Mouse (Mus musculus) natural killer cell, adult 2 months (primary cell): ENCODE measurements around the gene Msi1.

Source experiments
- DNase-seq, 2 experiments: peaks; one replicate each; pipeline ENCODE4 v3.0.0; 2022; ENCODE audit warnings: low spot score in 2 of 2

The Msi1 gene

DNA sequence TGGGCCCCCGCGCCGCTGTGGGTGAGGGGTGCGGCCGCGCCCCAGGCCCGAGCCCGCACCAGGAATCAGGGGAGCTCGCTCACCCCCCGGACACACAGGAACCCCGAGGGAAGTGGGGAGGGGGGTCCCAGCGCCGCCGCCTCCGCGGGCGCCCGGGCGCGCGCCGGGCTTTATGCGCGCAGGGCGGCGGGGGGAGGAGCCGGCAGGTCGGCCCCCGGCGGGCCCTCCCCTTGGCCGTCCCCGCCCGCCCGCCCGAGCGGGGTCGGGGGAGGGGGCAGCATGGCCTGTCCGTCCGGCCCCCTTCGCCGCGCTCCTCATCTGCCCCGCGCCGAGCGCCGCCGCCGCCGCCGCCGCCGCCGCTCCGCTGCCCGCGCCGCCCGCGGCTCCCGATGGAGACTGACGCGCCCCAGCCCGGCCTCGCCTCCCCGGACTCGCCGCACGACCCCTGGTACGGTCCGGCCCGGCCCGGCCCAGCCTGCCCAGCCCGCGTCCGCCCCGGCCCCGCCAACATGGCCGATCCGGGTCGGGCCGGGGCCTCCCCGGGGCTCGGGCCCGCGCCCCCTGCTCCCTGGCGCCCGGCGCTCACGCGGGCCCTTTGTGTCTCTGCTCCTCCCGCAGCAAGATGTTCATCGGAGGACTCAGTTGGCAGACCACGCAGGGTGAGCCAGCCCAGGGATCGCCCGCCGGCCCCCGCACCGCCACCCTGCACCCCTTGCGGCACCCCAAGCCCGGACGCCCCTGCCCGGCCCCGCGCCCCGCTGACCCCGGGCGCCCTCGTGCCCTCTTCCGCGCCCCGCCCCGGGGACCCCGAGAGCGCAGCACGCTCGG lies at the start of gene Msi1:
Gene Msi1, plus strand, starts transcription at position 241 of the 828 bp plus-strand sequence.
- DNase-seq = no peak

DNA sequence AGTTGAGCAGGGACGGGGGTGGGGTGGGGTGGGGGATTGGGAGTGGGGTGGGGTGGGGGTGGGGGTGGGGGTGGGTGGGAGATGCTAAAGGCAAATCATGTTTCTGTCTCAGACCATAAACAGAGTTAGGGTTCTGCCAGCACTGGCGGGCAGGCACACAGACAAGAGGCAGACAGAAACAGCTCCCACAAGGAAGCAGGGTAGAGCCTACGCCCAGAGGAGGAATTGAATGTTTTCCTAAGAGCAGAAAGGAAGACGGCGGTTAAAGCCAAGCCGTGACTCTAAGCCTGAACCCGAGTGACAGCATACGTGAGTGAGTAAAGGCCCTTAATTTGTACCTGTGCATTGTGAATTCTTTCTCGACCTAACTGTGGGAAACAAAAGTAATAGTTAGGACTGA lies 37.5 kb upstream of the Msi1 start:
- DNase-seq = no peak

DNA sequence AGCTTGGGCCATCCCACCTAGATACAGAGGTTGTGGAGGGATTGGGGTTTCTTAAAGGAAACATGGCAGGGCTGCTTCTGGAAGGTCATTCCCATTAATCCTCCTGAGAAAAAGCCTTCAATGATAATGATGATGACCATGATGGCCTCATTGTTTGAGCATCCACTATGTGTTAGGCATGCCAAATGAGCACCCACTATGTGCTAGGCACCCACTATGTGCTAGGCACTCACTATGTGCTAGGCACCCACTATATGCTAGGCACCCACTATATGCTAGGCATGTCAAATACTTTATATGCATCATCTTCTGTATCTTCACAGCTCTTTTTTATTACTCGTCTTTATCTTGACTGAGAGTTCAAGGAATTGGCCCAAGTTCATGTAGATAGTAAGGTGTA lies 36.4 kb upstream of the Msi1 start:
- no peak for DNase-seq

DNA sequence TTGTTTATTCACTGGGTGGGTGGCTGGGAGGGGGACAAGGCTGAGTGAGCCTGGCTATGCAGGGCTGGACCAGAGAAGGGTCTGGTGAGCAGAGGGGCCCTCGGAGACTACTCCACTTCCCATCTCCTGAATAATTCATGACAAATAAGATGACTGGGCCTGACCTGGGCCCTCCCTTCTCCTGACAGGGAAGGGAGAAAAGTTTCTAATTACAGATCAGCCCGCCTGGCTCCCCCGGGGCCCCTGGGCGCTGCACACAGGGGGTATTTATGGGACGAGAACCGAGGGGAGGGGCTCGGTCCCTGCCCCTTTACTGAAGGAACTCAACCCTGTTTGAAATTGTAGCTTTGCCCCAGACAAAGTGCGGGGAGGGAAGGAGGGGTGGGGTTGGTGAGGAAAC lies 35.2 kb upstream of the Msi1 start:
- no peak for DNase-seq

DNA sequence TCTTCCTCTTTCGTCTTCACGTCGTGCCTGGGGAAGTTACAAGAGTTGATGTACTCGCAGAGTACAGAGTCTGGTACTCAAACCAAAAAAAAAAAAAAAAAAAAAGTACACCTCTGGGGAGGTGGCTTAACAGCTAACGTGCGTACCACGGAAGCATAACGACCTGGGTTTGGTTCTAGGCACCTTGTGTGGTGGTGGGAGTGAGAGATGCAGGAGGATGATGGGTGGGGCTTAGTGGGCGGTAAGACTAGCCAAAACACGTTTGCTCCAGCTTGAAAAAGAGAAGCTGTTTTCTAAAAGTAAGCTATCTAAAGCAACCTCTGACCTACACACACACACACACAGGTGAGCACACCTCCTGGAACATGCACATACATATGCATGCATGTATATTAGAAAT lies 34.6 kb upstream of the Msi1 start:
- DNase-seq = no peak

DNA sequence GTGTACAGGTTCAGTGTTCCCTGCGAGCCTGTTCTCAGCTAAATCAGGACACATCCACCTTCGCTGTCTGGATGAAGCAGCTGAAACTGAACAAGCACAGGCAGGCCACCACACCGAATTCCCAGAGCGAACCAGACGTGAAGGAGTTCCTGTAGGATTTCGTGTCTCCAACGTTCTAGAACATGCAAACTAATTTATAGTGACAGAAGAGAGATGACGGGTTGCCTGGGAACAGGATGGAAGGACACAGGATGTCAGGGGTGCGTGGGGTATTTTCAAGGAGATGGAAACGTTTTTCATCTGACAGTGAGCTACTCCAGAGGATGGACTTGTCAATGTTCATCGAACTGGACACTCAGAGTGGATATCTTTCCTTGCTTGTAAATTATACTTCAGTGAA lies 32.7 kb upstream of the Msi1 start:
- DNase-seq = no peak

DNA sequence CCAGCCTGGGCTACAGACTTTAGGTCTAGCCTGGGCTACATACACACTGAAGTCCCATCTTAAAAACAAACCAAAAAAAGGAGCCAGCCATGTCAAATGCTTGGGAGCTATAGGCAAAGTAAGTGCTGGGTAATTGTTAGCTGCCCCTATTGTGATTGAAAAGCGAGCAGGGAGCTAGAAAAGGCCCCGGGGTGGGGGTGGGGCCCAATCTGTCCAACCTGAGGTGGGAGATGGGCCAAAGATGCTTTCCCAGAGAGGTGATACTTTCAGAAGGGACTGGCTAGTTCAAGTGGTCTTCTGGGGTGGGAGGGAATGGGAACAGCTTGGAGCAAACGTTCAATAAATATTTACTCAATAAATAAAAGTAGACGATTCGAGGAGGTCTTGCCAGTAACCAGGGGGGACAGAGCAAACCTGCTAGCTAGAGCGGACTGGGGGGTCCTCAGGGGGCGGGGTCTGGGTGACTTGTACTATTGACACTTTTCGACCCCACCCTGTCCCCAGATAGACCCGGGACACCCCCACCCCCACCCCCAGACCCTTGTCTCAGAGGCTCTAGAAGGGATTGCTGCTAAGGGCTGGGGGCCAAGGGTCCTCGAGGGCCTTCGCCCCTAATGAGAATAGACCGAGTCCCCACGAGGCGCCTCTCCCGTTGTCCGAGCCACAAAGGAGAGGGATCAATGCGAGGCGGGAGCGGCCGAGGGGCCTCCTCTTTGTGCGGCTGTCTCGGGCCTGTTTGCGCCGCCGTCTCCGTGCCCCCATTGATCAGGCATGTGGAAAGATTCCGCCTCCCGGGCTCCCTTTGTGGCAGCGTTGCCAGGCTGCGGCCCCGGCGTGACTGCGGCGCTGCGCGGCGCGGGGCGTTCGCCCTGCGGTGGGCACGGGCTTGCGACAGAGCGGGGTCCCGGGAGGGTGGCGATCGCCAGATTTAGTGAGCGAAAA lies 31.3 kb upstream of the Msi1 start:
- DNase-seq = no peak

DNA sequence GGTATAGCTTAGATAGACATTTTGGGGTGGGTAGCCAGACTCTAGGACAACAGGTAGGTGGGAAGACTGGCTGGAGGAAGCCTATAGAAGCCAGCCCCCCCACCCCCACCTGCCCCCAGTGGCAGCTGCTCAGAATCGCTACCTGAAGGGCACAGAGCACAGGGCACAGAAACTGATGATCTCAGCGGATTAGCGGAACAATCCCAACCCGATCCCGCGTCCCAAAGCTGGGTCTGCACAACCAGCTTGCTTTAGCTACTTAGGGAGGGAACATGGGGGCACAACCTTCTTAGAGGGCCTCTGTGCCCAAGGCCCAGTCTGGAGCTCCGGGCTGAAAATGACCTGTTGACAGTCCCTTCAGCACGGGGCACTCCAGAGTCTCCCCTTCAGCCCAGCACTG lies 27.3 kb upstream of the Msi1 start:
- DNase-seq = no peak

DNA sequence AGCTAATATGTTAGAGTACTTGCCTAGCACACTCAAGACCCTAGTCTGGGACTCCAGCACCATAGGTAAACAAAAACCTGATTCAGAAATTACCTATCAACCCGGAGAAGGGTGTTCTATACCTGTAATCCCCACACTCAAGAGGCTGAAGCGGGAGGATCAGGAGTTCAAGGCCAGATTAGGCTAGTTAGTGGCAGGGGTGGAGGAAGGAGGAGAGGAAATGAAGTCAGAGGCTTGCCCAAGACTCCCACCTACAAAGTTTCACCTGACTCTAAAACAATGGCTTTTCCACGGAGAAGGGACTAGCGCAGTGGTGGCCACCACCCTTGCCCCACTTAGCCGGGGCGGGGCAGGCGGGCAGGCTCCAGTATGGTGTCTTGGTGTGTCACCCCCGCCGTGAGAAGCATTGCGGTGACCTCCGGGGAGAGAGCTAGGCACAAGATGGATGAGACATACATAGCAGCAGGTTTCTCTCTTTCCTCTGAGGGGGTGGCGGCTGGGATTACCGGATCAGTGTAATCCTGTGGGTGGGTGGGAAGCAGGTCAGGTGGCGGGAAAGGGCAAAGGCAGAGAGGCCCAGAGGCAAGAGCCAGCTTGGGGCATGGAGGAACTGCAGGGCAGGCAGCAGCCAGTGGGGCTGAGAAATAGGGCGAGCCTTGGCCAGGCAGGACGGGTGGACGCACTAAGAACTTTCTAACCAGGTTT lies 25.8 kb upstream of the Msi1 start:
- DNase-seq = no peak

DNA sequence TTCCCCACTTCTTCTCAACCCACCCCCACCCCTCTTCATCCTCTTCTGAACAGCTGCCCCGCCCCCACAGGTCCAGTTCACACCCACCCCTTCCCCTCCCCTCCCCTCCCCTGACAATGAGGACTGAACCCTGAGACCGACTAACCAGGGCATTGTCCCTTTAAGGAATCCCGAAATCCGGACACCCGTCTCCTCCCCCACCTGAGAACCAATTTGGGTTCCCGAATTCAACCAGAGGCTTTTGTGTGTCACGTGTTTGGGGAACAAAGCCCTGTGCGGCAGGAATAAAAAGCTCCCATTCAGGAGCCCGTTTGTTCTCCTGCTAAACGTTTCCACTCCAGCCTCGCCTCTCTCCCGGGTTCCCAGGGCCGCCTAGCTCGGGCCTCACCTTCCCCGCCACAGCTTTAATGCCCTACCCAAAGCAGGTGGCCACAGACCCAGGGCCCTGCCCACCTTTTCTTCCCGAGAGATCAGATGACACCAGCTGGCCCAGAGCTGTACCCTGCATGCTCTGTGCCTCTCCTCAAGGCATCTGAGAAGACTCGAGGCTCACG lies 25.1 kb upstream of the Msi1 start:
- DNase-seq = no peak

DNA sequence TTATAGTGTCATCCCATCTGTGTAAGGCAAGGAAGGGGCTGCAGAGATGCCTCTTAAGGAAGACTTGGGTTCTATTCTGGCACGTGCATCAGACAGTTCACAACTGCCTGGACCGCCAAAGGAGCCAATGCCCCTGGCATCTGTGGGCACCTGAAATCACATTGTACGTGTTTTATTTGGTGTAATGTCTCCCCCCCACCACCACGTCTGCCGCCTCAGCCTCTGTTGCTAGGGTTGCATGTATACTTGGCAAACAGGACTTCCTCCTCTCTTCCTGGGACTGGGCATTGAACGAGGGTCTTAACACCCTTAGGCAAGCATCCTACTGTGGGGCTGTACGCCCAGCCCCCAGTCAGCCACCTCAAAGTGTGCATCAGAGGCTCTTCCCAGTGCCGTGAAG lies 24.2 kb upstream of the Msi1 start:
- no peak for DNase-seq

DNA sequence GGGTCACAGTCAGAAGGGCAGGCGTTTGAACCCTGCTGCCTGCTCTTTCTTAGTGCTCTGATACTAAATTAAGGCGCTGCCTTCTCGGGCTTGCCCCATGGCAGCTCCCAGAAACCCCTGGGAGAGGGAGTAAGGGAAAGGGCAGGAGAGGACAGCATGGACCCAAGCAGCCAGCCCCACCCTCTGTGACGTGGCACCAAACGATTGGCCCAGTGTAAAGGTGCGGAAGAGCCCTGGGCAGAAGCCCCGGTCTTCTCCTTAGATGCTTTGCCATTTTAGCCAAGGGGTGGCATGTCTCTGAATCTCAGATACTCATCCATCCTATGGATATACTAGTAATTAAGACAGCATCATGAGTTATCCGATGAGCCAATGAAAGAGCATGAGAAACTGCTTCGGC lies 21.3 kb upstream of the Msi1 start:
- no peak for DNase-seq

DNA sequence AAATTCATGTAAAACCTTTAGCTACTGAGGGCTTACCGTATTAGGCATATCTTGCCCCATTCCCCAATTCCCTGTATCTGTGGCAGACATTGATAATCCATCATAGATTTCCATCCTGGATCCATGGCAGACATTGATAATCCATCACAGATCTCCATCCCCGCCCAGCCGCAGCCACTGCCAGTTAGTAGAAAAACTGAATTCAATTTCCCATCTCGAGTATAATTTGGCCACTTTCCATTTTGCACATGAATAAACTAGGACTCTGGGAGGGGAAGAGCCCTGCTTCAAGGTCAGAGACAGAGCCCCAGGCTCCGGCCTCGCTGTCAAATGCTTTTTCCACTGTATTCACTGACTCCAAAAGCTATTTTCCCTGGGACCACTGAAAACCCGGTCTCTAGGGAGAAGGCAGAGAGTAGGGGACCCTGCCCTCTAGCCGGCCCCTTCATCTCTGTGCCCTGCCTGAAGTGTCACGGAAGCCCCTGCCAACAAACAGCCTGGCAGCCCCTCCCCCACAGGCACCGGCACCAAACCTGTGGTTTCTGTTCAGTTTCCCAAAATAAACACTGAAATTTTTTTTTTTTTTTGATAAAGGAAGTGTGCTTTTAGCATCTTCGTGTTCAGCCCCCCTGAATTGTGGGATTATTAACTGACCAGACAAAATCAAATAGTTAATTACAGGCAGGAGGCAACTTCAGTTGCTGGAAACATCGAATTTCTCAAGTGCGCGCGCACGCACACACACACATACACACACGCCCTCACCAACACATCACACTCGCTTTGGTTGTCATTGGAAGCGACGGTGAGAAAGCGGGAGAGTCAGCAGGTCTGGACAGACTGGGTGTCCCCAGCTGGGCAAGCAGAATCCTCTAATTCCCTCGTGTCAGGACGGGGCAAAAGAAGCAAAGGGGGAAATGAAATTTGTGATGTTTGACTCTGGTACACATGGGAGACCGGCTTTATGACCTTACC lies 14.0 kb upstream of the Msi1 start:
- no peak for DNase-seq

DNA sequence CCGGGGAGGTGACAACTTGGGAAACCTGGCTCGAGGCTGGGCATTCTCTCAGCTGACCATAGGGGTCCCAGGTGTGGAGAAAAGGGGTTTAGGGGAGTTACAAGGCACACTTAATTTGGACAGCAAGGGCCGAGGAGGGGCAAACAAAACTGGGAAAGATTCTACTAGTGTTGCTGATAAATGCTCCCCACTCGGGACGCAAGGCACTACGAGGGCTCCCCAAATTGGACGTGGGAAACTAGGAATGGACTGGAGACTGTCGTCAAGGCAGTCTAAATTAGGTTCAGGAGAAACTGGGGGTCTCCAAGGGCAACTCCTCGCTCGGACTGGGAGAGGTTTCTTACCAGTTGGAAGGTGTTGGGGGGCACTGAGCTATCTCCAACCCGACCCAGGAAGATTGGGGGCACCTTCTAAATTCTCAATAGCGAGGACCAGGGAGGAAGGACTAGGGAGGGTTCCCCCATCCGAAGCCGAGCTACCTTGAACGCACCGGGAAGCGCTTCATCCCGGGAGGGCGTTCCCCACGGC lies 504 bp upstream of the Msi1 start:
- no peak for DNase-seq

DNA sequence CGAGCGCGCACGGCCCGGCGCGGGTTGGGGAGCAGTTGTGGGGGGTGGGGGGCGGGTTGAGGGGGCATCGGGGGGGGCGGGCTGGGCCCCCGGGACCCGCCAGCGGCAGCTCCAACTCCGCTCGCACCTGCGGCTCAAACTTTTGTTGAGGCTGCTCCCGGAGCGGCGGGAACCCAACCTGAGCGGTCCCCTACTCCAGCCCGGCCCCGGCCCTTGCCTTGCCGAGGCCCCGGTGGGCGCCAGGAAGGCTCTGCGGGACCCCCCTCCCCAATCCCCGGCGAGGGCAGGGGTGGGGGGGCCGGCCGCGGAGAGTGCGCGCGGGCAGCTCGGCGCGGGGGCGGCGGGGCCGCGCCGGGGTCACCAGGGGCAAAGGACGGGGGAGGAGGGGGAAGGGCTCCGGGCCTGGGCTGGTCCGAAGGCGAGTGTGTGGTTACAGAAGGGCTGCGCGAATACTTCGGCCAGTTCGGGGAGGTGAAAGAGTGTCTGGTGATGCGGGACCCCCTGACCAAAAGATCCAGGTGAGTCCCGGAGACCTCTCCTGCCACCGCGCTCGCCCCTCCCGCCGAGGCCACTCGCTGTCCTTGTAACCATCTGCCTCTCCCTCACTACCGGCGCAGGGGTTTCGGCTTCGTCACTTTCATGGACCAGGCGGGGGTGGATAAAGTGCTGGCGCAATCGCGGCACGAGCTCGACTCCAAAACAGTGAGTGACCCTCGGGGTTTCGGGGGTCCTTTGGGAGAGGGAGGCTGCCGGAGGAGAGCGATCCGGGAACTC lies 975 bp downstream of the Msi1 start:
- no peak for DNase-seq

DNA sequence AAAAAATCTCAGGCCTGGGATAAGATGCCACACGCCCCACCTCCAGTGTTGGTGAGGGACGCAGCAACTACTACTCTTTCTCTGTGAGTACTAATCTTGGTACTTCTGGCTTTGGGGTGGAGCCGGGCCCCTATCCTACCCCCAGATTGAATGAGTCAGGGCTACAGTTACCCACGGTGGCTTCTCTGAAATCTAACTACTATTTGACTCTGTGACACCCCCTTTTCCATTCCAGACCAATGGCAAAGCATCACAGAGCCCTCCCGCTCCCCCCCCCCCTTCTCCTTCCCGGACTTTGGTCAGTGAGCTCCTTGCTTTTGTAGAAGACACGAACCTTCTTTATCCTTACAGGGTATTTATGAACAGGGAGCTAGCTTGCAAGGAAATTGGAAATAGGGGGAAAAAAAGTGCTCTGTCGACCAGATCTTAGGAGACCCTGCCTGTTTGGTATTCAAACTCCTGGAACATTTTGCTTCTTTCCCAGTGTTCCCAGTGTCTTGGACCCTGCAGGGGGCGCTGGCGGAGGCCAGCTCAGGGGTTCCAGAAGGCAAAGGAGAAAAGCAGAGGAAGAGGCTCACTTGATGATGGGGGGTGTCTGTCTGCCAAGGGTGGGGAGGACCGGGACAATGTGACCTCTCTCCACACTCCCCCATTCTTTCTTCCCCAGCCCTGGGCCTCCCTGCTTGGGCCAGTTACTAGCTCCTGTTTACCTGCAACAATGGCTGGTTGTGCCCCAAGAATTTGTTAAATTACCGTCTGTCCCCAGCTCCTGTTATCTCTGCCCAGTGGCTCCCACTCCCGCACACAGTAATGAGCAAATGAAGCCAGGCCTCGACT lies 1.9 kb downstream of the Msi1 start:
- DNase-seq = no peak

DNA sequence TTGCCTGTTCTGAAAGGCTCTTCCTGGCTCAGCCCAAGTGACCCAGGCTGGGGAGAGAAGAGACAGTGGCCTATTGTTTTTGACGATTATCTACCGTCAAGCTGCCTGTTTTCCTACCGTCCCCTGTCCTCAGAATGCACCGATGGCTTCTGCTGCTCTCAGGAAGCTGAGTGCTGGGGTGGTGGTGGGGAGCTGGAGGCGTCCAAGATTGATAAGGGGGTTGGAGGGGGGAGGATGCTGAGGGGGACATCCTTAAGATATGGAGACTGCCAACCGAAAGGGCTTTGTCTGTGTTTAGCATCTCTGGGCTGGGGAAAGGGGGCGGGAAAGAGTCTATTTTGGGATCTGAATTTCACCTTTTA lies 2.5 kb downstream of the Msi1 start:
- no peak for DNase-seq

DNA sequence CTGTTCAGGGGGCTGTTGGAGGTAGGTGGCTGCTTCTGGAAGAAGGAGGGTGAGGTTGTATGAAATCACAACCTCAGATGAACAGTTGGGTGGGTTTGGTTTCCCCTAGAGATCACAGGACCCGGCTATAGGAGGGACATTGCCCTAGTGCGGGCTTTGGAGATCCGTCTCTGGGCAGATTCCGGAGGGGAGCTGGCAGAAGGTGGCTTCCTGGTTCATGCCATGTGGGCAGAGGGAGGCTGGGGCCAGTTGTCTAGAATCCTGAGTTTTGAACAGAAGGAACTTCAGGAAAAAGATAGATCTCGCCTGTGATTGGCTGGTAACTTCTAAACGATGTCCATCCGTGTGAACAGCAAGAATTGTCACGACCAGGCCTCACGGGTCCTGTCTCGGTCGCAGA lies 3.0 kb downstream of the Msi1 start:
- no peak for DNase-seq

DNA sequence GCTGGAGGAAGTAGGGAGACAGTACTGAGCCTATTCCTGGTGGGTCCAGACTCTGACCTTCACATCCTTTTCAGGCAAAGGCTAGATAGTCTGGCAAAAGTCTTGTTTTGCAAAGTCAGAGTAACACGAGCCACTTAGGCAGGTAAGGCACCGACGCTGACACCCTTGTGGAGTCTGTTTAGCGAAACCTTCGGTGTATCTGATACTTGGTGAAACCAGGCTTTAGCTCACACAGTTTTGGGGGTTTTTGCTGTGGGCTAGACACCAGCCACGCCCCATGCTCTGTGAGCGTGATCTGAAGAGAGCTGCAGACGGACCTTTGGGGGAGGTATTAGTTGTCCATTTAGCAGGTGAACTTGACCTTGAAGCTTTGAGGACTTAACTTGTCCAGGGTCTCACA lies 3.8 kb downstream of the Msi1 start:
- no peak for DNase-seq
